Mouse (Mus musculus): Measurements from ENCODE around the gene Cyb5r2. TPM values are rescaled to one million over a fixed set of nuclear protein-coding genes. Genes with fewer than 3 reads are reported as not detected.

The Cyb5r2 gene
- 0.47 and 0.92 TPM in 2 replicates for polyA plus RNA-seq (2014; fragmentation: Nextera tagmentation; extraction: Ambion mirVana)

DNA sequence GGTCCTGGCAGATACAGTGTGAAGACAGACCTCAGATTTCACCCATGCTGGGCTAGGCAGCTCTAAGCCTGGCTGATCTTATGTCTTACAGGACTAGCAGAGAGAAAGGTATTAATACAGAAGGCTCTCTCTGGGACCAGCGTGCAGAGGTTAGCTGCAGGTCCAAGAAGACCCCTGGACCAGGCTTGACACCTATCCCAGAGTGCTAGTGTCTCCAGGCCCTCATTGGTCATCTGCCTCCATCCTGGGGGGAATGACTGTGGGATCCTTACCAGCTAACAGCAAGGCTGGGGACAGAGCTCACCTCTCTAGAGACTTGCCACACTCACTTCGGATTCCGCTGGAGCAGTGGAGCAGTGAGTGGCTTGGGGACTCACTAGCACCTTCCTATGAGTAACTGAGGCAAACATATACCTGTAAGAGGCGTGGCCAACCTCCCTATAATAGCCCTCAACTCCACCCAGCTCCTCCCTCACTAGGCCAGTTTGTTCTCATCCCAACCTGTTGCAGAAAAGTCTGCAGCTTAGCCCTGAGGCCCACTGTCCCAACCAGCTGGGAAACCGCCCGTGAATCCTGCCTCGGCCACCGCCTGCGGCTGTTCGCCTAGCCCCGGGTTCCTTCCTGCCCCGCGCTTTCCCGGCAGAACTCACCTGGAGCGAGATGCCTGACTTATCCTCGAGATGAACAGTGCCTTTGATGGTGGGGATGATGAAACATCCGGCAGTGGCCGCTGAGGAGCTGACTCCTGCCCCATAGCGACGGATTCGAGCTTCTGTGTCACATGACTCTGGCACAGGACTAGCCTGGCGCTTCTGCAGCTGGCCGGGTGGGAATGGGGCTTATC lies at the start of gene Cyb5r2:
Cyb5r2 (minus strand) TSS at position 725 of the 844 bp plus-strand sequence.
- 10% methylated on average over 23 of the region's 23 CpGs for WGBS
- H3K4me2 ChIP-seq (ENCODE audit: low read depth, severe bottlenecking), result peak within 1 kb of the TSS; percentile 64
- H3K4me1 ChIP-seq (ENCODE audit: control insufficient read depth, insufficient read depth, low read length), result 0 out of 2 replicates have a peak, but pooled peaks cover 3% of the 10 kb centered on the region
- no peaks in the 10 kb centered on the region for H3K36me3 ChIP-seq (ENCODE audit: control insufficient read depth, insufficient read depth, low read length)
- ATAC-seq (ENCODE audit: insufficient number of reproducible peaks, low FRiP score, low TSS enrichment, low read depth), result peak; percentile 71; the same call in 1 of the 2 replicates
- H3K9me3 ChIP-seq (ENCODE audit: control insufficient read depth, low read length), result no peaks in the 10 kb centered on the region
- H3K9ac ChIP-seq (ENCODE audit: low read length), result peak within 1 kb of the TSS; percentile 45
- peak within 1 kb of the TSS; percentile 24 for H3K4me3 ChIP-seq (ENCODE audit: low read depth, low read length)
- peak; percentile 58 for DNase-seq (ENCODE audit: low spot score)
- no peaks in the 10 kb centered on the region for H3K27me3 ChIP-seq (ENCODE audit: control insufficient read depth, insufficient read depth, low read length)
- no peak within 1 kb of the TSS for H3K27ac ChIP-seq (replicated peaks; ENCODE audit: low read depth, low read length)

DNA sequence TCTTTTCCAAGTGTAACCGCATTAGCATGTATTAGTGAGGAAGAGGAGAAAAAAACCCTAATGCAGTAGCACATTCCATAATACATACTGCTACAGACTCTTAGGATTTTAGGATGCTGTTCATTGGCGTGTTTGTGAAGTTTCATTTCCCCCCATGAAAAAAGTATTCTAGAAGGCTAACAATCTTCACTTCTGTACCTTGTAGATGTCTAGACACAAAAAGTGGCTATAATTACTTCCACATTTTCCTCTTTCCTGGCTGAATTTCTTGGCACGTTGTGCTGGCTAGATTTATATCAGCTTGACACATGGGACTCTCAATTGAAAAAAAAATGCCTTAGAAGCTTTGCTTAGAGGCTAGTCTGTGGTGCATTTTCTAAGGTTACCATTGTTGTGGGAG lies 44.3 kb upstream of the Cyb5r2 start:
- H3K4me1 ChIP-seq (ENCODE audit: control insufficient read depth, insufficient read depth, low read length), result 0 out of 2 replicates have a peak, but pooled peaks cover 2% of the 10 kb centered on the region
- H3K9ac ChIP-seq (ENCODE audit: low read length), result no peak overlapping the region
- DNase-seq (ENCODE audit: low spot score) (peak; percentile 23), ATAC-seq (ENCODE audit: insufficient number of reproducible peaks, low FRiP score, low TSS enrichment, low read depth) (peak; percentile 26; the same call in 1 of the 2 replicates)
- H3K27ac ChIP-seq (replicated peaks; ENCODE audit: low read depth, low read length), result 0 out of 2 replicates have a peak overlapping the region, but pooled peaks have one; percentile 14
- no peak overlapping the region for H3K4me2 ChIP-seq (ENCODE audit: low read depth, severe bottlenecking)
- H3K27me3 ChIP-seq (ENCODE audit: control insufficient read depth, insufficient read depth, low read length), result no peaks in the 10 kb centered on the region
- no peaks in the 10 kb centered on the region for H3K9me3 ChIP-seq (ENCODE audit: control insufficient read depth, low read length)
- 41% methylated on average over 3 of the region's 3 CpGs for WGBS
- H3K4me3 ChIP-seq (ENCODE audit: low read depth, low read length), result no peak overlapping the region
- no peaks in the 10 kb centered on the region for H3K36me3 ChIP-seq (ENCODE audit: control insufficient read depth, insufficient read depth, low read length)

DNA sequence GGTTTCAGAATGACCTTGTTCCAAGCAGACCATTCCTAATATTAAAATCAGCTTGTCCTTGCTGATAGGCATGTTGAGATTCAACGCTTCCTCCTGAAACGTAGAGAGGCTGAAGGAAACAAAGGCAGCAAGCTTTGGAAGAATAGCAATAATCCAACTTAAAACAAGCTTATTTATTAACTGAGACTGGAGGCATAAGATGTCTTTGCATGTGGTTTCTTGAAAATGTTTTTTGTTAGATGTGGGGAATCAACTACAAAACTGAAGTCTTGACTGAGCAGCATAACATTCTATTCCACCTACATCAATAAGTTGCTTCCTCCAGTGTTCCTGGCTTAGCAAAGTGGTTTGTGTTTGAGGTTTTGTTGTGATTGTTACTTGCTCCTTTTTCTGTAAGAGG lies 43.3 kb upstream of the Cyb5r2 start, which contains the start of gene Ovch2:
Ovch2 (minus strand) TSS at position 101 of the 400 bp plus-strand sequence.
- Histone ChIP-seq H3K9me3 (ENCODE audit: control insufficient read depth, low read length) (no peaks in the 10 kb centered on the region), H3K36me3 (ENCODE audit: control insufficient read depth, insufficient read depth, low read length) (no peaks in the 10 kb centered on the region), H3K27me3 (ENCODE audit: control insufficient read depth, insufficient read depth, low read length) (no peaks in the 10 kb centered on the region), H3K4me2 (ENCODE audit: low read depth, severe bottlenecking) (no peak within 1 kb of the TSS), H3K4me3 (ENCODE audit: low read depth, low read length) (no peak within 1 kb of the TSS), H3K4me1 (ENCODE audit: control insufficient read depth, insufficient read depth, low read length) (0 out of 2 replicates have a peak, but pooled peaks cover 2% of the 10 kb centered on the region), H3K27ac (replicated peaks; ENCODE audit: low read depth, low read length) (0 out of 2 replicates have a peak within 1 kb of the TSS, but pooled peaks have one; percentile 14), H3K9ac (ENCODE audit: low read length) (no peak within 1 kb of the TSS)
- 92% methylated on average over 2 of the region's 2 CpGs for WGBS
- DNase-seq (ENCODE audit: low spot score) (no peak), ATAC-seq (ENCODE audit: insufficient number of reproducible peaks, low FRiP score, low TSS enrichment, low read depth) (no peak)

DNA sequence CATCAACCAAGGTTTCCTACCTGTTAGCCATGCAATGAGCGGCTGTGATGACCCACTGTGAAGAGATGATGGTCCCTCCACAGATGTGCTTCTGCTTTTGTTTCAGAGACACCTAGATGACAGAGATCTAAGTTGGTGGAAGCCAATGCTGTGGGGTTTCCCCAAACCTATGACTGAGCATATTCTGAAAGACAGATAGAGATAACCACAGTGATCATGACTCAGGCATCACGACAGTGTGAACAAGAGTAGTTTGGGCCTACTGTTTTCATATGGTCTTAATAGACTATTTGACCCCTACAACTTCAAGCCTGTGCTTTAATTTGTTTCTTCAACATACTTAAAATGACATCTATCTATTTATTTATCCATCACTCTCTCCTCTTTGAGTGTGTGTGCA lies 38.7 kb upstream of the Cyb5r2 start:
- no peak overlapping the region for H3K27ac ChIP-seq (replicated peaks; ENCODE audit: low read depth, low read length)
- no peak for DNase-seq (ENCODE audit: low spot score)
- no peak overlapping the region for H3K9ac ChIP-seq (ENCODE audit: low read length)
- H3K27me3 ChIP-seq (ENCODE audit: control insufficient read depth, insufficient read depth, low read length), result no peaks in the 10 kb centered on the region
- H3K4me1 ChIP-seq (ENCODE audit: control insufficient read depth, insufficient read depth, low read length), result no peaks in the 10 kb centered on the region
- H3K4me2 ChIP-seq (ENCODE audit: low read depth, severe bottlenecking), result no peak overlapping the region
- no peak overlapping the region for H3K4me3 ChIP-seq (ENCODE audit: low read depth, low read length)
- no peaks in the 10 kb centered on the region for H3K36me3 ChIP-seq (ENCODE audit: control insufficient read depth, insufficient read depth, low read length)
- 88% methylated on average over 2 of the region's 2 CpGs for WGBS
- H3K9me3 ChIP-seq (ENCODE audit: control insufficient read depth, low read length), result no peaks in the 10 kb centered on the region
- no peak for ATAC-seq (ENCODE audit: insufficient number of reproducible peaks, low FRiP score, low TSS enrichment, low read depth)

DNA sequence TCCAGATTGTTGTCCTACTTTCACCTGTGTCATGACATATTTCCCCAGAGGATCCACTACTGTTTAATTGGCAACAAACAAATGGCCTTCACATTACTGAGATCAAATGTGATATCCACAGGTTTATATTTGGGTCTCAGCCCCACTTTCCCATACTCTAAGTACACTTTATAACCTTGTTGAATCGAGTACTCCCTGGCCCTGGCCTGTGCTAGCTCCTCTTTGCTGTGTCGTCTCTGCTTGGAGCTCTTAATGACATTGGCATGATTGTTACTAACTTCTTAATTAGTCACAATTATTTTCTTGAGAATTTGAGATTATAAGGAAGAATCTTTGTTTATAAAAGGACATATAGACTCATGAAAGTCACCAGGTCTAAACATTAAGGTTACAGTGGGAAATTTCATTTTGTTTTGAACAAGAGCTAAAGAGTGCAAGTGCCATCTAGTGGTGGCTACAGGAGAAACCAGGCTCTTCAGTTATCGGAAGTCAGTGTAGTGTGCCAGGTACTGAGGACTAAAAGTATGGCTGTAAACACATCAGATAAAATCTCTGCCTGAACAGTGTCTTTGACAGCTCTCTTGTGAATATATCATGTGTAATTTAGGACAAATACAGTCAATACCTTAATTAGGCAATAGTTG lies 30.3 kb upstream of the Cyb5r2 start:
- Histone ChIP-seq H3K27ac (replicated peaks; ENCODE audit: low read depth, low read length) (no peak overlapping the region), H3K27me3 (ENCODE audit: control insufficient read depth, insufficient read depth, low read length) (no peaks in the 10 kb centered on the region), H3K4me1 (ENCODE audit: control insufficient read depth, insufficient read depth, low read length) (no peaks in the 10 kb centered on the region), H3K4me2 (ENCODE audit: low read depth, severe bottlenecking) (no peak overlapping the region), H3K9ac (ENCODE audit: low read length) (no peak overlapping the region), H3K36me3 (ENCODE audit: control insufficient read depth, insufficient read depth, low read length) (no peaks in the 10 kb centered on the region), H3K9me3 (ENCODE audit: control insufficient read depth, low read length) (no peaks in the 10 kb centered on the region), H3K4me3 (ENCODE audit: low read depth, low read length) (no peak overlapping the region)
- no peak for ATAC-seq (ENCODE audit: insufficient number of reproducible peaks, low FRiP score, low TSS enrichment, low read depth)
- peak; percentile 26 for DNase-seq (ENCODE audit: low spot score)
- WGBS, result 59% methylated on average over 3 of the region's 3 CpGs

DNA sequence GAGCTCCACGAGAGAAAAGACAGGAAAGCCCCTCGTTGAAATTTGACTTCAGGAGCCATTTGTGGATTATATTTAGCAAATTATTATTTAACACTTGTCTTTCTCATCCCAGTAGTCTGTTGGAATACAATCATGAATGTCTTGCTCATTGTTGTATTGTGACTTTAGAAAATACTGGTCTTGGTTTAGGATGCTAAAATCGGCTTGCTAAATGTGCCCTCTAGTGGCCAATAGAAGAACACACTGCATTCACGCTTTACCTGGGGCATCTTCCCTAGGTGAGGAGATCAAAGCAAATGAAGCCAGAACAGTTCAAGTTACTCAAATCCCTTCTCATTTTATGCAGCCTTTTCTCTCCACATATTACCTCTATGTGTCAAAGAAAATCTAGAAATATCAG lies 21.8 kb upstream of the Cyb5r2 start:
- Histone ChIP-seq H3K27me3 (ENCODE audit: control insufficient read depth, insufficient read depth, low read length) (no peaks in the 10 kb centered on the region), H3K9me3 (ENCODE audit: control insufficient read depth, low read length) (no peaks in the 10 kb centered on the region), H3K4me3 (ENCODE audit: low read depth, low read length) (no peak overlapping the region), H3K4me2 (ENCODE audit: low read depth, severe bottlenecking) (no peak overlapping the region), H3K9ac (ENCODE audit: low read length) (no peak overlapping the region), H3K27ac (replicated peaks; ENCODE audit: low read depth, low read length) (no peak overlapping the region), H3K4me1 (ENCODE audit: control insufficient read depth, insufficient read depth, low read length) (no peaks in the 10 kb centered on the region), H3K36me3 (ENCODE audit: control insufficient read depth, insufficient read depth, low read length) (no peaks in the 10 kb centered on the region)
- no peak for ATAC-seq (ENCODE audit: insufficient number of reproducible peaks, low FRiP score, low TSS enrichment, low read depth)
- no peak for DNase-seq (ENCODE audit: low spot score)
- 45% methylated on average over 4 of the region's 4 CpGs for WGBS

DNA sequence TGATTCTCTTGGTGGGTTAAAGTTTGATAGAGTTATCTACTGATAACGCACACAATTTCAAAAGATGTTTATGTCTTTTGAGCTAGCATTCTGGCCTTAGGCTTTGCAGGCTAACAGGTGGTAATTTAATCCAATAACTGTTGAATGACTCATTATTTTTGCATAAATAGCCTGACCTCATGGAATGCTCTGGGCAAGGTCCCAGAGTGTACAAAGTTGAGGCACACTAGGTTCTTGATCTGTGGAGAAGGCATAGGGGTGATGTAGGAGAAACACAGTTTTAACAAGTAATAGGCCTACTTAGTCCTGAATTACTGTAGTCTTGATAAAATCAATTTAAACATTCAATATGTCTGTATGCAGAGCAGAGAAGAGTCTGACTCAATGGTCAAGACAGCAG lies 20.4 kb upstream of the Cyb5r2 start:
- ATAC-seq (ENCODE audit: insufficient number of reproducible peaks, low FRiP score, low TSS enrichment, low read depth), result no peak

DNA sequence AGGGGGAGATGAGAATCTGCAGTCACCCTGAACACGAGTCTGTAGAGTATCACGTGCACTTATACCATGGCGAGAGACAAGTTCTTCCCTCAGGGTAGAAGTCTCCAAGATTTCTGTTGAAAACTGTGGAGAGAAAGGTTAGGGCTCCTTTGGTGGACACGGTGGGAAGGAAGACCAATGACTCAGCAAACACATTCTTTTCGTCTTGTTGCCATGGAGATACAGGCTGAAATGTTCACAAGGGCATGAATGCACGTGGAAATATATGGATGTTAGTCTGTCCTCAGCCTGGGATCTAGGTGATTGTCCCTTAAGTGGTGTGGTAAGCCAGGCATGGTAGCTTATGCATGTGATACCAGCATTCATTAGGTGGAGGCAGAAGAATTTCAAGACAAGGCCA lies 13.0 kb upstream of the Cyb5r2 start:
- ATAC-seq (ENCODE audit: insufficient number of reproducible peaks, low FRiP score, low TSS enrichment, low read depth) (no peak), DNase-seq (ENCODE audit: low spot score) (no peak)
- H3K4me3 ChIP-seq (ENCODE audit: low read depth, low read length), result no peak overlapping the region
- H3K4me1 ChIP-seq (ENCODE audit: control insufficient read depth, insufficient read depth, low read length), result no peaks in the 10 kb centered on the region
- H3K9ac ChIP-seq (ENCODE audit: low read length), result no peak overlapping the region
- no peak overlapping the region for H3K4me2 ChIP-seq (ENCODE audit: low read depth, severe bottlenecking)
- no peaks in the 10 kb centered on the region for H3K27me3 ChIP-seq (ENCODE audit: control insufficient read depth, insufficient read depth, low read length)
- no peaks in the 10 kb centered on the region for H3K9me3 ChIP-seq (ENCODE audit: control insufficient read depth, low read length)
- H3K27ac ChIP-seq (replicated peaks; ENCODE audit: low read depth, low read length), result no peak overlapping the region
- 79% methylated on average over 6 of the region's 6 CpGs for WGBS
- no peaks in the 10 kb centered on the region for H3K36me3 ChIP-seq (ENCODE audit: control insufficient read depth, insufficient read depth, low read length)

More for the DNA sequence above, 20.4 kb upstream of the Cyb5r2 start:
- no peak overlapping the region for H3K4me2 ChIP-seq (ENCODE audit: low read depth, severe bottlenecking)
- H3K9ac ChIP-seq (ENCODE audit: low read length), result no peak overlapping the region
- no peaks in the 10 kb centered on the region for H3K36me3 ChIP-seq (ENCODE audit: control insufficient read depth, insufficient read depth, low read length)
- H3K27ac ChIP-seq (replicated peaks; ENCODE audit: low read depth, low read length), result no peak overlapping the region
- H3K27me3 ChIP-seq (ENCODE audit: control insufficient read depth, insufficient read depth, low read length), result no peaks in the 10 kb centered on the region
- no peak overlapping the region for H3K4me3 ChIP-seq (ENCODE audit: low read depth, low read length)
- WGBS, result 86% methylated on average over 1 of the region's 1 CpGs
- no peaks in the 10 kb centered on the region for H3K4me1 ChIP-seq (ENCODE audit: control insufficient read depth, insufficient read depth, low read length)
- H3K9me3 ChIP-seq (ENCODE audit: control insufficient read depth, low read length), result no peaks in the 10 kb centered on the region
- DNase-seq (ENCODE audit: low spot score), result no peak

Measured in limb, embryonic 11.5 days (tissue).